Mouse (Mus musculus): ENCODE measurements at regions not wholly inside any gene's neighbourhood (a gene's known extent, or its start where the extent isn't known, plus 50 kb on each side); places are given as distances from the start of the nearest gene placed in this dataset.

GRCm38 (mm10) chr13:71393716-71394309 is 552.2 kb upstream of the Adamts16 start:
- DNase-seq (ENCODE audit: low read depth): peak; percentile 22
- TF ChIP-seq CTCF (IDR thresholded peaks at IDR 0.05; ENCODE audit: borderline replicate concordance, extremely low read depth, insufficient read depth, insufficient read length) (no peak), POLR2A (IDR thresholded peaks at IDR 0.05; ENCODE audit: borderline replicate concordance, extremely low read depth, insufficient read depth, insufficient read length, poor library complexity, severe bottlenecking) (no peak)

GRCm38 (mm10) chr13:71378641-71379040 is 537.0 kb upstream of the Adamts16 start:
- TF ChIP-seq CTCF (IDR thresholded peaks at IDR 0.05; ENCODE audit: borderline replicate concordance, extremely low read depth, insufficient read depth, insufficient read length) (no peak), POLR2A (IDR thresholded peaks at IDR 0.05; ENCODE audit: borderline replicate concordance, extremely low read depth, insufficient read depth, insufficient read length, poor library complexity, severe bottlenecking) (no peak)

GRCm38 (mm10) chr13:71375909-71376606 is 534.4 kb upstream of the Adamts16 start:
- TF ChIP-seq CTCF (IDR thresholded peaks at IDR 0.05; ENCODE audit: borderline replicate concordance, extremely low read depth, insufficient read depth, insufficient read length) (no peak), POLR2A (IDR thresholded peaks at IDR 0.05; ENCODE audit: borderline replicate concordance, extremely low read depth, insufficient read depth, insufficient read length, poor library complexity, severe bottlenecking) (no peak)
- DNase-seq (ENCODE audit: low read depth): peak; percentile 73

More at GRCm38 (mm10) chr13:71378641-71379040, 537.0 kb upstream of the Adamts16 start:
- no peak for DNase-seq (ENCODE audit: low read depth)

- DNase-seq (ENCODE audit: low read depth): peak; percentile 35
- no peak for TF ChIP-seq POLR2A (IDR thresholded peaks at IDR 0.05; ENCODE audit: borderline replicate concordance, extremely low read depth, insufficient read depth, insufficient read length, poor library complexity, severe bottlenecking)
- TF ChIP-seq CTCF (IDR thresholded peaks at IDR 0.05; ENCODE audit: borderline replicate concordance, extremely low read depth, insufficient read depth, insufficient read length): no peak
Measured at GRCm38 (mm10) chr13:71372701-71373685, 531.4 kb upstream of the Adamts16 start.

- TF ChIP-seq CTCF (IDR thresholded peaks at IDR 0.05; ENCODE audit: borderline replicate concordance, extremely low read depth, insufficient read depth, insufficient read length): no peak
- TF ChIP-seq POLR2A (IDR thresholded peaks at IDR 0.05; ENCODE audit: borderline replicate concordance, extremely low read depth, insufficient read depth, insufficient read length, poor library complexity, severe bottlenecking): no peak
- no peak for DNase-seq (ENCODE audit: low read depth)
Measured at GRCm38 (mm10) chr13:71369832-71370231, 528.2 kb upstream of the Adamts16 start.

- no peak for DNase-seq (ENCODE audit: low read depth)
- TF ChIP-seq CTCF (IDR thresholded peaks at IDR 0.05; ENCODE audit: borderline replicate concordance, extremely low read depth, insufficient read depth, insufficient read length) (no peak), POLR2A (IDR thresholded peaks at IDR 0.05; ENCODE audit: borderline replicate concordance, extremely low read depth, insufficient read depth, insufficient read length, poor library complexity, severe bottlenecking) (no peak)
Measured at GRCm38 (mm10) chr13:71365261-71365660, 523.6 kb upstream of the Adamts16 start.

GRCm38 (mm10) chr13:71362311-71362710 is 520.7 kb upstream of the Adamts16 start:
- TF ChIP-seq POLR2A (IDR thresholded peaks at IDR 0.05; ENCODE audit: borderline replicate concordance, extremely low read depth, insufficient read depth, insufficient read length, poor library complexity, severe bottlenecking) (no peak), CTCF (IDR thresholded peaks at IDR 0.05; ENCODE audit: borderline replicate concordance, extremely low read depth, insufficient read depth, insufficient read length) (no peak)
- DNase-seq (ENCODE audit: low read depth): no peak

GRCm38 (mm10) chr13:71359112-71359511 is 517.5 kb upstream of the Adamts16 start:
- TF ChIP-seq CTCF (IDR thresholded peaks at IDR 0.05; ENCODE audit: borderline replicate concordance, extremely low read depth, insufficient read depth, insufficient read length) (no peak), POLR2A (IDR thresholded peaks at IDR 0.05; ENCODE audit: borderline replicate concordance, extremely low read depth, insufficient read depth, insufficient read length, poor library complexity, severe bottlenecking) (no peak)
- peak; percentile 3 for DNase-seq (ENCODE audit: low read depth)

- TF ChIP-seq CTCF (IDR thresholded peaks at IDR 0.05; ENCODE audit: borderline replicate concordance, extremely low read depth, insufficient read depth, insufficient read length) (no peak), POLR2A (IDR thresholded peaks at IDR 0.05; ENCODE audit: borderline replicate concordance, extremely low read depth, insufficient read depth, insufficient read length, poor library complexity, severe bottlenecking) (no peak)
- DNase-seq (ENCODE audit: low read depth): peak; percentile 81
Measured at GRCm38 (mm10) chr13:71350787-71351186, 509.2 kb upstream of the Adamts16 start.

GRCm38 (mm10) chr13:71342921-71343320 is 501.3 kb upstream of the Adamts16 start:
- DNase-seq (ENCODE audit: low read depth): no peak
- TF ChIP-seq CTCF (IDR thresholded peaks at IDR 0.05; ENCODE audit: borderline replicate concordance, extremely low read depth, insufficient read depth, insufficient read length) (no peak), POLR2A (IDR thresholded peaks at IDR 0.05; ENCODE audit: borderline replicate concordance, extremely low read depth, insufficient read depth, insufficient read length, poor library complexity, severe bottlenecking) (no peak)

- peak; percentile 82 for DNase-seq (ENCODE audit: low read depth)
- TF ChIP-seq CTCF (IDR thresholded peaks at IDR 0.05; ENCODE audit: borderline replicate concordance, extremely low read depth, insufficient read depth, insufficient read length) (no peak), POLR2A (IDR thresholded peaks at IDR 0.05; ENCODE audit: borderline replicate concordance, extremely low read depth, insufficient read depth, insufficient read length, poor library complexity, severe bottlenecking) (no peak)
Measured at GRCm38 (mm10) chr13:71338700-71339099, 497.1 kb upstream of the Adamts16 start.
